Mouse (Mus musculus): ENCODE measurements around the gene Cyp8b1. TPM values are rescaled to one million over a fixed set of nuclear protein-coding genes. Genes with fewer than 3 reads are reported as not detected.

Cyp8b1 gene
- polyA plus RNA-seq, 1 experiment from 2014 or later = 0.63 TPM

DNA sequence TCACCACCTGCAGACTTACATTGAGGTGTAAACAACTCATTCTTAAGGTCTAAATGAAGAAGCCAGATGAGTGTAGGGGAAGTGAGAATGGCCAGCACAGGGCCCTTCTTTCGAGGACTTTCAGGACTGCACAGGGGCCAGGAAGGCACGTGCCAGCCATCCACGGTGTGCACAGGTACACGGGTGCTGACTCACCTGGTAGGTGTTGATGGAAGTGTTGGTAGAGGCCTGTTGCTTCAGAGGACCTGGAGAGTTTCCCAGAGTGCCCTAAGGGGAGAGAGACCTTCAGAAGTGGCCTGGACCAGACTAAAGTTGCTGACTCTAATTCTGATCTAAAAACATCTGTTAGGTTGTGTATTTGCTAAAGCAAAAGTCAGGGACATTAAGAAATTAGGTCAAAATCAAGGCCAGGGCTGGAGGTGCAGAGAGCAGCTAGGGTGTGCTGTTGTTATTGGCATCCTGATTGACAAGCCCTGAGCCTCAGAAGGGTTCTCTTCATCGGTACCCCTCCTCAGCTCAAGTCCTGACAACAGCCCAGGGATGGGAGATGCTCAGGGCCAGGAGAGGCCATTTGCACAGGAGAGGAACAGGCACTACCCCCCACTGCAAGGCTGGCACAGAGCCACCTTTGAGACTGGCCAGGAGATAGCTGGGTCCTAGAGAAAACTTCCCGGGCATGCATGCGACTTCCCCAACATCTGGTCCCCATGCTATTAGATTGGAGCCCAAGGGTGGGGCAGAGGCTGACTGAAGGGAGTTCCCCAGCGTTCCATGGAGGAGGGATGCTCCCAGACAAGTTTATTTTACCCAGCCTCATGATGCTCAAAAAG lies 12.4 kb downstream of the Cyp8b1 start:
- no peak overlapping the region for H3K9ac ChIP-seq
- H3K4me3 ChIP-seq (replicated peaks) = no peak overlapping the region
- H3K4me2 ChIP-seq = no peak overlapping the region
- H3K36me3 ChIP-seq = no peaks in the 10 kb centered on the region
- DNase-seq = no peak
- 60% methylated on average over 8 of the region's 8 CpGs for WGBS (ENCODE audit: insufficient replicate concordance)
- no peak overlapping the region for H3K27ac ChIP-seq
- no peaks in the 10 kb centered on the region for H3K27me3 ChIP-seq
- ATAC-seq (ENCODE audit: low read depth) = no peak
- H3K4me1 ChIP-seq (replicated peaks) = no peaks in the 10 kb centered on the region; the same call in 1 of the 2 replicates
- no peaks in the 10 kb centered on the region for H3K9me3 ChIP-seq (replicated peaks)

- DNase-seq (no peak), ATAC-seq (ENCODE audit: low read depth) (peak; percentile 32; the same call in 1 of the 2 replicates)
- Histone ChIP-seq H3K27ac (no peak overlapping the region), H3K4me2 (no peak overlapping the region), H3K4me1 (replicated peaks) (no peaks in the 10 kb centered on the region; the same call in 1 of the 2 replicates), H3K36me3 (no peaks in the 10 kb centered on the region), H3K9me3 (replicated peaks) (no peaks in the 10 kb centered on the region), H3K9ac (no peak overlapping the region), H3K27me3 (no peaks in the 10 kb centered on the region), H3K4me3 (replicated peaks) (no peak overlapping the region)
- 47% methylated on average over 5 of the region's 5 CpGs for WGBS (ENCODE audit: insufficient replicate concordance)
These were observed 14.1 kb downstream of the Cyp8b1 start for GRCm38 (mm10) chr9:121901710-121902700.

- no peak overlapping the region for H3K9ac ChIP-seq
- ATAC-seq (ENCODE audit: low read depth) = no peak
These were observed 15.7 kb downstream of the Cyp8b1 start for GRCm38 (mm10) chr9:121900282-121900855.

DNA sequence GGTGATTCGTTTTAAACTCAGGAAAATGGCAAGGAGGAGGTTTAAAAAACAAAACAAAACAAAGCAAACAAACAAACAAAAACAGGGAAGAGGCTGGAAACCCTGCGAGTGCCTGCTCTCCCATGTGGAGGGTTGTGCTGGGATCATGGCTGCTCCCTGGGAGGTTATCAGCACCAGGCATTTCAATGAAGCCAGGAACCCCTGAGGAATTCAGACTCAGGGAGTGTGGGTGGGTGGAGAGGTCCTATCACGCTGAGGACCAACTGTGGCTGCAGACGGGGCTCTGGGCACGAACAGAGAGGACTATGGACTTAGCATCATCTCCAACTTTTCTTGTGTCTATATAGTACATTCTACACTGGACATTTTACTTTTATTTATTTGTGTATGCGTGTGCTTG lies 16.8 kb downstream of the Cyp8b1 start:
- H3K9me3 ChIP-seq (replicated peaks) = no peaks in the 10 kb centered on the region
- H3K4me1 ChIP-seq (replicated peaks) = no peaks in the 10 kb centered on the region; the same call in 1 of the 2 replicates
- no peak overlapping the region for H3K4me3 ChIP-seq (replicated peaks)
- WGBS (ENCODE audit: insufficient replicate concordance) = 52% methylated on average over 6 of the region's 6 CpGs
- H3K4me2 ChIP-seq = no peak overlapping the region
- no peak overlapping the region for H3K27ac ChIP-seq
- H3K27me3 ChIP-seq = no peaks in the 10 kb centered on the region
- H3K36me3 ChIP-seq = no peaks in the 10 kb centered on the region
- DNase-seq (no peak), ATAC-seq (ENCODE audit: low read depth) (no peak)
- no peak overlapping the region for H3K9ac ChIP-seq

More at GRCm38 (mm10) chr9:121900282-121900855, 15.7 kb downstream of the Cyp8b1 start:
- Histone ChIP-seq H3K27me3 (no peaks in the 10 kb centered on the region), H3K4me3 (replicated peaks) (no peak overlapping the region), H3K9me3 (replicated peaks) (no peaks in the 10 kb centered on the region), H3K27ac (no peak overlapping the region), H3K36me3 (no peaks in the 10 kb centered on the region), H3K4me1 (replicated peaks) (no peaks in the 10 kb centered on the region; the same call in 1 of the 2 replicates), H3K4me2 (no peak overlapping the region)
- no peak for DNase-seq
- 59% methylated on average over 5 of the region's 5 CpGs for WGBS (ENCODE audit: insufficient replicate concordance)

DNA sequence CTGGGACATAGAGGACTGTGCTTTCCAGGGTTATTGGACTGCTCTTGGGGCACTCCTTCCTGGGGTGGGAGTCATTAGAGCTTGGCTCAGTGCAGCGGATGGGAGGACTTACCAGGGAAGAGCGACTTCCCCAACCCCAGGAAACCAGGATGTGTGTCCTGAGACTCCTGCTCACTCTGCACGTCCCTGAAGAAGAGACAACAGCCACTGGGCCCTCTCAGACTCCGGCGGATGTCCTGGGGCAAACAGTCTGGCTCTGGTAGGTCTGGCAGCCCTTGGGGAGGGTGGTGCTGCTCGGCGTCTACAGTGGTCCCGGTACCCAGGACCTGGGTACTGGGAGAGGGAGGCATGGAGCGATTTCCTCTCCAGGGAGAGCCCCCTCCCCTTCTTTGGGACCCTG lies 17.9 kb downstream of the Cyp8b1 start, which contains the start of gene Ackr2:
TSS of gene Ackr2 (plus strand) at position 111 of the 400 bp plus-strand sequence.
- Histone ChIP-seq H3K9ac (no peak within 1 kb of the TSS), H3K27me3 (no peaks in the 10 kb centered on the region), H3K9me3 (replicated peaks) (no peaks in the 10 kb centered on the region), H3K4me1 (replicated peaks) (no peaks in the 10 kb centered on the region; the same call in 1 of the 2 replicates), H3K4me2 (no peak within 1 kb of the TSS), H3K27ac (no peak within 1 kb of the TSS), H3K36me3 (no peaks in the 10 kb centered on the region), H3K4me3 (replicated peaks) (no peak within 1 kb of the TSS)
- no peak for DNase-seq
- ATAC-seq (ENCODE audit: low read depth) = no peak
- whole genome bisulfite sequencing (ENCODE audit: insufficient replicate concordance) = 66% methylated on average over 9 of the region's 9 CpGs

DNA sequence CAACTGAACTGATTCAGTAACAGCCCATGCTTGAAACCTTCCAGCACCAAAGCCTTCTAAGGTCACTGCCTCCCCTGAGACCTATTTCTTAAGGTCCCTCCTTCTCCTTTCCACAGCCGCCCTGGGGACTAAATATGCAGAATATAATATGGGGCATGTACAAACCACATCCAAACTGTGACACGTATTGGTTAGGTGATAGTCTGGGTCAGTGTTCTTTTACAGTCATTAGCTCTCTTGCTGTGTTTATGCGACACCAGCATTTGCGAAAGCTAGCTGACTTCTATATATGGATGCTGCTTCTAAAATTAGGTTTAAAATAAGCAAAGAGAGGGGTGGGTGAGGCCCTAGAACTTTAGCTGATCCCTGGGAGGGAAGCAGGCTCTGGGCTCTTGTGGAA lies 19.3 kb downstream of the Cyp8b1 start:
- ATAC-seq (ENCODE audit: low read depth) (no peak), DNase-seq (no peak)
- no peaks in the 10 kb centered on the region for H3K9me3 ChIP-seq (replicated peaks)
- H3K27me3 ChIP-seq = no peaks in the 10 kb centered on the region
- H3K4me1 ChIP-seq (replicated peaks) = no peaks in the 10 kb centered on the region; the same call in 1 of the 2 replicates
- H3K36me3 ChIP-seq = no peaks in the 10 kb centered on the region
- no peak overlapping the region for H3K9ac ChIP-seq
- no peak overlapping the region for H3K27ac ChIP-seq
- no peak overlapping the region for H3K4me3 ChIP-seq (replicated peaks)
- no peak overlapping the region for H3K4me2 ChIP-seq
- WGBS (ENCODE audit: insufficient replicate concordance) = 56% methylated on average over 4 of the region's 4 CpGs

- DNase-seq (no peak), ATAC-seq (ENCODE audit: low read depth) (no peak)
- Histone ChIP-seq H3K4me1 (replicated peaks) (peaks cover 6% of the 10 kb centered on the region), H3K36me3 (no peaks in the 10 kb centered on the region), H3K9me3 (replicated peaks) (no peaks in the 10 kb centered on the region), H3K4me3 (replicated peaks) (no peak overlapping the region), H3K9ac (no peak overlapping the region), H3K27ac (no peak overlapping the region), H3K27me3 (no peaks in the 10 kb centered on the region), H3K4me2 (no peak overlapping the region)
- WGBS (ENCODE audit: insufficient replicate concordance) = 43% methylated on average over 7 of the region's 7 CpGs
These were observed 20.6 kb downstream of the Cyp8b1 start for GRCm38 (mm10) chr9:121895392-121895993.

DNA sequence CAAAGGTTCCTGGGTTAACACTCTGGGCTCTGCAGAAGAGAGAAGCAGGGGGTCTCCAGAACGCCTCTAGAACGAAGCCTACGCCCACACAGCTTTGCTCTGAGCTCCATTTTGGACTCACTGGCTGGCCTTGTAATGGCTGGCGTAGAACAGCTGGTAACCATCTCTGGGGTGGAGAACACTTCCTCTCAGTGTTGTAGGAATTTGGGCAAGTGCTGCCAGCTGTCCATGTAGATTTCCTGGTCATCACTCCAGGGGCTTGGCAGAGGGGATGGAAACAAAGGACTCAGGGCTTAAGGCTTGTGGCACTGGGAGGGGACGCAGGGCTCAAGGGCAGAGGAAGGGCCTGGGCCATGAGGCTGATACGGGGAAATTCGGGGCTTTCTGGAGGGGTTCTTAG lies 21.7 kb downstream of the Cyp8b1 start:
- Histone ChIP-seq H3K27me3 (no peaks in the 10 kb centered on the region), H3K9ac (no peak overlapping the region), H3K4me1 (replicated peaks) (peaks cover 12% of the 10 kb centered on the region), H3K9me3 (replicated peaks) (no peaks in the 10 kb centered on the region), H3K36me3 (no peaks in the 10 kb centered on the region), H3K4me3 (replicated peaks) (no peak overlapping the region), H3K4me2 (no peak overlapping the region), H3K27ac (no peak overlapping the region)
- ATAC-seq (ENCODE audit: low read depth) (no peak), DNase-seq (no peak)
- WGBS (ENCODE audit: insufficient replicate concordance) = 60% methylated on average over 7 of the region's 7 CpGs

GRCm38 (mm10) chr9:121892057-121892687 lies 23.9 kb downstream of the Cyp8b1 start:
- no peak for DNase-seq
- H3K4me3 ChIP-seq (replicated peaks) = no peak overlapping the region
- no peak overlapping the region for H3K4me2 ChIP-seq
- H3K9me3 ChIP-seq (replicated peaks) = no peaks in the 10 kb centered on the region
- no peak for ATAC-seq (ENCODE audit: low read depth)
- H3K9ac ChIP-seq = no peak overlapping the region
- peaks cover 12% of the 10 kb centered on the region for H3K4me1 ChIP-seq (replicated peaks)
- H3K36me3 ChIP-seq = no peaks in the 10 kb centered on the region
- no peak overlapping the region for H3K27ac ChIP-seq
- no peaks in the 10 kb centered on the region for H3K27me3 ChIP-seq
- WGBS (ENCODE audit: insufficient replicate concordance) = 76% methylated on average over 12 of the region's 12 CpGs

GRCm38 (mm10) chr9:121891301-121891700 lies 24.8 kb downstream of the Cyp8b1 start:
- ATAC-seq (ENCODE audit: low read depth) = no peak
- Histone ChIP-seq H3K9me3 (replicated peaks) (no peaks in the 10 kb centered on the region), H3K4me3 (replicated peaks) (no peak overlapping the region), H3K9ac (no peak overlapping the region), H3K36me3 (no peaks in the 10 kb centered on the region), H3K4me1 (replicated peaks) (peaks cover 12% of the 10 kb centered on the region), H3K4me2 (no peak overlapping the region), H3K27ac (no peak overlapping the region), H3K27me3 (no peaks in the 10 kb centered on the region)
- 74% methylated on average over 9 of the region's 9 CpGs for WGBS (ENCODE audit: insufficient replicate concordance)
- DNase-seq = no peak
